Mouse (Mus musculus) forebrain, embryonic 11.5 days (tissue): ENCODE measurements around the gene Ppil6. TPM values are rescaled to one million over a fixed set of nuclear protein-coding genes. Genes with fewer than 3 reads are reported as not detected.

Source experiments
- ATAC-seq: fragments of 200-750 bp; cut with Nextera tagmentation; replicated peaks from 2 replicates; pipeline ENCODE4 v1.8.0; 2017; ENCODE audit warnings: moderate TSS enrichment; ENCODE audit not compliant: low FRiP score
- DNase-seq: peaks from one replicate; pipeline ENCODE4 v3.0.0-alpha.2; 2017; ENCODE audit warnings: low spot score
- H3K27ac ChIP-seq: fragments of 300-500 bp; sonication (generic); 2 replicates; pipeline ENCODE4 v1.5.1; 2014; ENCODE audit warnings: low read depth, low read length
- H3K27me3 ChIP-seq: fragments of 300-500 bp; sonication (generic); 2 replicates; pipeline ENCODE4 v1.6.1; 2014; ENCODE audit warnings: mild to moderate bottlenecking, low read length, mixed read lengths; ENCODE audit not compliant: control insufficient read depth, insufficient read depth
- H3K36me3 ChIP-seq: fragments of 300-500 bp; sonication (generic); 2 replicates; pipeline ENCODE4 v1.6.1; 2014; ENCODE audit warnings: mild to moderate bottlenecking, low read length, moderate library complexity, mixed read lengths; ENCODE audit not compliant: control insufficient read depth, insufficient read depth
- H3K4me1 ChIP-seq: fragments of 300-500 bp; sonication (generic); replicated peaks from 2 replicates; pipeline ENCODE4 v1.6.1; 2014; ENCODE audit warnings: low read length, mixed read lengths; ENCODE audit not compliant: control insufficient read depth, insufficient read depth
- H3K4me2 ChIP-seq: fragments of 300-500 bp; sonication (generic); 2 replicates; pipeline ENCODE4 v1.6.1; 2014; ENCODE audit warnings: low read depth, mild to moderate bottlenecking, low read length, moderate library complexity, mixed read lengths; ENCODE audit not compliant: severe bottlenecking
- H3K4me3 ChIP-seq: fragments of 300-500 bp; sonication (generic); 2 replicates; pipeline ENCODE4 v1.5.1; 2014; ENCODE audit warnings: low read depth, low read length
- H3K9ac ChIP-seq: fragments of 300-500 bp; sonication (generic); 2 replicates; pipeline ENCODE4 v1.6.1; 2014; ENCODE audit warnings: low read length
- H3K9me3 ChIP-seq: fragments of 300-500 bp; sonication (generic); 2 replicates; pipeline ENCODE4 v1.6.1; 2016; ENCODE audit warnings: low read length, mixed read lengths; ENCODE audit not compliant: control insufficient read depth
- WGBS: fragments of 180-500 bp; shearing (Covaris S2); extraction: QIAGEN DNeasy Blood & Tissue Kit; methylation state at CpG from one replicate; pipeline ENCODE4 v1.1.7; 2014; 5-methylcytosine and 5-hydroxymethylcytosine counted together
- polyA plus RNA-seq: library from polyadenylated mRNA; unstranded; fragments of >200 nt; fragmentation: Nextera tagmentation; extraction: Ambion mirVana; gene quantifications from 2 replicates; pipeline ENCODE4 v1.2.1, GENCODE M21; 2014

The Ppil6 gene
- polyA plus RNA-seq, 1 experiment from 2014 or later, result 0.98 TPM

GRCm38 (mm10) chr10:41555081-41555480, 64.8 kb downstream of the Ppil6 start:
- no peak for ATAC-seq
- no peaks in the 10 kb centered on the region for H3K36me3 ChIP-seq
- H3K4me2 ChIP-seq, result no peak overlapping the region
- 89% methylated on average over 3 of the region's 3 CpGs for WGBS
- no peak overlapping the region for H3K9ac ChIP-seq
- H3K4me1 ChIP-seq, result peaks cover 5% of the 10 kb centered on the region
- no peak overlapping the region for H3K27ac ChIP-seq
- no peak overlapping the region for H3K4me3 ChIP-seq
- no peak for DNase-seq
- no peaks in the 10 kb centered on the region; the same call in 1 of the 2 replicates for H3K9me3 ChIP-seq
- no peaks in the 10 kb centered on the region for H3K27me3 ChIP-seq

GRCm38 (mm10) chr10:41558401-41558800, 68.2 kb downstream of the Ppil6 start:
- Histone ChIP-seq H3K27ac (no peak overlapping the region), H3K27me3 (no peaks in the 10 kb centered on the region), H3K4me2 (no peak overlapping the region), H3K4me3 (no peak overlapping the region), H3K9ac (no peak overlapping the region), H3K9me3 (no peaks in the 10 kb centered on the region; the same call in 1 of the 2 replicates), H3K36me3 (no peaks in the 10 kb centered on the region), H3K4me1 (no peaks in the 10 kb centered on the region; the same call in 1 of the 2 replicates)
- 97% methylated on average over 1 of the region's 1 CpGs for WGBS
- no peak for ATAC-seq
- DNase-seq, result no peak

- H3K9me3 ChIP-seq, result no peaks in the 10 kb centered on the region; the same call in 1 of the 2 replicates
- no peaks in the 10 kb centered on the region for H3K27me3 ChIP-seq
- no peaks in the 10 kb centered on the region for H3K4me1 ChIP-seq
- no peak overlapping the region for H3K9ac ChIP-seq
- H3K27ac ChIP-seq, result no peak overlapping the region
- DNase-seq (no peak), ATAC-seq (no peak)
- no peak overlapping the region for H3K4me2 ChIP-seq
- H3K36me3 ChIP-seq, result no peaks in the 10 kb centered on the region
- no peak overlapping the region for H3K4me3 ChIP-seq
- WGBS, result 91% methylated on average over 10 of the region's 10 CpGs
Observed at GRCm38 (mm10) chr10:41561701-41562395, 71.6 kb downstream of the Ppil6 start.

Other genes starting within 250 kb of the Ppil6 start
- 18.5 and 18.9 TPM in 2 replicates for gene Fig4, start 187.2 kb upstream of the Ppil6 start, polyA plus RNA-seq
- 0.05 TPM in 1 of 2 replicates, not detected in the other for gene Ak9, start 186.5 kb upstream of the Ppil6 start, polyA plus RNA-seq
- gene Zbtb24, start 40.1 kb upstream of the Ppil6 start, polyA plus RNA-seq, result 18.6 and 21.0 TPM in 2 replicates
- gene Mical1, start 14.1 kb upstream of the Ppil6 start, polyA plus RNA-seq, result 41.5 and 50.9 TPM in 2 replicates
- gene Smpd2, start 70 bp upstream of the Ppil6 start, polyA plus RNA-seq, result 50.7 and 56.7 TPM in 2 replicates
- 125 and 138 TPM in 2 replicates for gene Cd164, start 29.0 kb downstream of the Ppil6 start, polyA plus RNA-seq
- 0.15 and 0.80 TPM in 2 replicates for gene Ccdc162, start 226.2 kb downstream of the Ppil6 start, polyA plus RNA-seq